Mouse (Mus musculus): ENCODE results near the gene Disp1. TPM values are rescaled to one million over a fixed set of nuclear protein-coding genes. Genes with fewer than 3 reads are reported as not detected.

Disp1 gene
- total RNA-seq, 2 experiments from 2014 or later: 11.5 to 12.7 TPM

- no peak for DNase-seq (ENCODE audit: low spot score in 2 of 2)
These were observed 56.7 kb downstream of the Disp1 start for GRCm38 (mm10) chr1:183164648-183165071.

GRCm38 (mm10) chr1:183164190-183164580 lies 57.1 kb downstream of the Disp1 start:
- no peak for DNase-seq (ENCODE audit: low spot score in 2 of 2)

- DNase-seq (ENCODE audit: low spot score in 2 of 2): no peak
These were observed 57.7 kb downstream of the Disp1 start for GRCm38 (mm10) chr1:183163512-183164189.

GRCm38 (mm10) chr1:183161057-183161456 lies 60.3 kb downstream of the Disp1 start:
- DNase-seq (ENCODE audit: low spot score in 2 of 2): no peak

- no peak for DNase-seq (ENCODE audit: low spot score in 2 of 2)
These were observed 61.1 kb downstream of the Disp1 start for GRCm38 (mm10) chr1:183160188-183160587.

GRCm38 (mm10) chr1:183159183-183159582 lies 62.1 kb downstream of the Disp1 start:
- no peak for DNase-seq (ENCODE audit: low spot score in 2 of 2)

- DNase-seq (ENCODE audit: low spot score in 2 of 2): no peak
These were observed 65.7 kb downstream of the Disp1 start for GRCm38 (mm10) chr1:183155600-183155999.

- no peak for DNase-seq (ENCODE audit: low spot score in 2 of 2)
These were observed 66.8 kb downstream of the Disp1 start for GRCm38 (mm10) chr1:183154296-183155204.

GRCm38 (mm10) chr1:183153354-183153753 lies 68.0 kb downstream of the Disp1 start:
- DNase-seq (ENCODE audit: low spot score in 2 of 2): no peak

GRCm38 (mm10) chr1:183151510-183152319 lies 69.6 kb downstream of the Disp1 start:
- no peak for DNase-seq (ENCODE audit: low spot score in 2 of 2)

- DNase-seq (ENCODE audit: low spot score in 2 of 2): no peak
These were observed 70.9 kb downstream of the Disp1 start for GRCm38 (mm10) chr1:183150379-183150840.

- no peak for DNase-seq (ENCODE audit: low spot score in 2 of 2)
These were observed 71.7 kb downstream of the Disp1 start for GRCm38 (mm10) chr1:183149571-183150105.

GRCm38 (mm10) chr1:183147438-183147841 lies 73.9 kb downstream of the Disp1 start:
- no peak for DNase-seq (ENCODE audit: low spot score in 2 of 2)

GRCm38 (mm10) chr1:183146795-183147194 lies 74.5 kb downstream of the Disp1 start:
- DNase-seq (ENCODE audit: low spot score in 2 of 2): no peak

- DNase-seq (ENCODE audit: low spot score in 2 of 2): no peak
These were observed 75.1 kb downstream of the Disp1 start for GRCm38 (mm10) chr1:183146102-183146735.

- no peak for DNase-seq (ENCODE audit: low spot score in 2 of 2)
These were observed 76.6 kb downstream of the Disp1 start for GRCm38 (mm10) chr1:183144602-183145205.

- no peak for DNase-seq (ENCODE audit: low spot score in 2 of 2)
These were observed 78.1 kb downstream of the Disp1 start for GRCm38 (mm10) chr1:183143246-183143645.

GRCm38 (mm10) chr1:183142566-183142965 lies 78.8 kb downstream of the Disp1 start:
- no peak for DNase-seq (ENCODE audit: low spot score in 2 of 2)

GRCm38 (mm10) chr1:183141329-183141728 lies 80.0 kb downstream of the Disp1 start:
- no peak for DNase-seq (ENCODE audit: low spot score in 2 of 2)
